Mouse (Mus musculus) telencephalon, adult 2 months (tissue): ENCODE results near the gene Gimap7.

Source experiments
- DNase-seq: peaks from one replicate; pipeline ENCODE4 v3.0.0-alpha.2; 2011; ENCODE audit warnings: low read depth, low spot score

Gimap7 gene

DNA sequence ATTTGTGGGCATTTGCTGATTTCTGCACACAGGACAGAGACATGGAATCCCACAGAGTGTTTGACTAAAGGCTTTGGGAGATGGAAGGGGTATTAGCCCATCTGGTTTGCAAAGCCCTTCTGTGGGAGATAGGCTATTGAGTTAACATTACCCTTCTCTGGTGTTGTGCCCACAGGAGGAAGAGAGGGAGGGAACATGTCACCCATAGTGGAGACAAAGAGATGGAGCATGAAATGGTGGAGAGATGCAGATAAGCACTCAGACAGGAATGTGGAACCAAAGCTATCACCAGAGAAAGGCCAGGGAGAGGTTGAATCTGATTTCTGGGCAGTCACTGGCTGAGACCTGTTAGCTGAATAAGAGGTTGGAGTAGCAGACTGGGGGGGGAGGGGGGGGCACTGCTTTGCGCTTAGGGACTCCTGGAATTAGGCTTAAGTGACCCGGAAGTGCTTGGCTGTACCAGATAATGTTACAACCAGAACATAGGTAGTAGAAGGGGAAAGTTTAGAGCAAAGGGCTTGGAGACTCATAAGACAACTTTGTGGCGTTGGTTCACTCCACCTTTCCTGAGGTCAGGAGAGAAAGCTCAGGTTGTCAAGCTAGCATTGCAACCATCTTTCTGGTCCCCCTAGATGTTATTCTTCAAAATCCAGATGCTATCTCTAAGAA, 22.2 kb downstream of the Gimap7 start:
- DNase-seq = no peak

DNA sequence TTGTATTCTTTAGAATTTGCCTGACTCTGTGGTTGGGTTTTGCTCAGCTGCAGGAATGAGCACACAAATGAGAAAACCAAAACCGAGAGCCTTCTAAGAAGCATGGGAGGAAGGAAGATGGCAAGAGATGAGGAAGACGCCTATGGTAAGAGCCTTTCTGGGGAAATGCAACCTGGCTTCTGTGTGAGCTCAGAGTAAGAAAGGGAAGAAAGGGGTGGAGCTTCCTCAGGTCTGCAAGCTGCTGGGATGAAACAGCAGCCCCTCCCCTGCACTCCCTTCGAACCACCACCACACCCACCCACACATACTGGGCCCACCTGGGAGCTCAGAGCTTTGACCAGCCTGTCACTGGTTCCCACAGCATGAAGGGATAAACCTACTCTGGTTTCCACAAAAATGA, 22.9 kb downstream of the Gimap7 start:
- no peak for DNase-seq

DNA sequence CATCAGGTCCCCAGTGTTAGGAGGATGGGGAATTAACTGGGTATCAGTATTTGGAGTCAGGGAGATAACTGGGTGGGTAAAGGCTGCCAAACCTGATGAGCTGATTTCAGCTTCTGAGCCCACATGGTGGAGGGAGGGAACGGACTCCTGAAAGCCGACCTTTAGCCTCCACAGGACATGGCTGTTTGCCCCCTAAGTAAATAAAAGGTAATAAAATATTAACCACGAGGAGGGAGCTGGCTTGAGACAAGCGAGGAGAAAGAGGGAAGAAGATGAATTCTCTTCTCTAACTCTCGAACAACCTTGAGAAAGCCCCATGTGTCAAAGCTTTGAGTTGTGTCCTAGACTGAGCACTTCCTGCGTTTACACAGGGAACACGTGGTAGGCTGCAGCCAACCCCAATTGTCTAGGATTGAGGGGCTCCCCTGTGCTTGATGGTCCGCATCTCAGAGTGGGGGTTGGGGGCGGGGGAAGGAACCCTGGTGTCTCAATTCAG, 23.3 kb downstream of the Gimap7 start:
- DNase-seq = no peak

DNA sequence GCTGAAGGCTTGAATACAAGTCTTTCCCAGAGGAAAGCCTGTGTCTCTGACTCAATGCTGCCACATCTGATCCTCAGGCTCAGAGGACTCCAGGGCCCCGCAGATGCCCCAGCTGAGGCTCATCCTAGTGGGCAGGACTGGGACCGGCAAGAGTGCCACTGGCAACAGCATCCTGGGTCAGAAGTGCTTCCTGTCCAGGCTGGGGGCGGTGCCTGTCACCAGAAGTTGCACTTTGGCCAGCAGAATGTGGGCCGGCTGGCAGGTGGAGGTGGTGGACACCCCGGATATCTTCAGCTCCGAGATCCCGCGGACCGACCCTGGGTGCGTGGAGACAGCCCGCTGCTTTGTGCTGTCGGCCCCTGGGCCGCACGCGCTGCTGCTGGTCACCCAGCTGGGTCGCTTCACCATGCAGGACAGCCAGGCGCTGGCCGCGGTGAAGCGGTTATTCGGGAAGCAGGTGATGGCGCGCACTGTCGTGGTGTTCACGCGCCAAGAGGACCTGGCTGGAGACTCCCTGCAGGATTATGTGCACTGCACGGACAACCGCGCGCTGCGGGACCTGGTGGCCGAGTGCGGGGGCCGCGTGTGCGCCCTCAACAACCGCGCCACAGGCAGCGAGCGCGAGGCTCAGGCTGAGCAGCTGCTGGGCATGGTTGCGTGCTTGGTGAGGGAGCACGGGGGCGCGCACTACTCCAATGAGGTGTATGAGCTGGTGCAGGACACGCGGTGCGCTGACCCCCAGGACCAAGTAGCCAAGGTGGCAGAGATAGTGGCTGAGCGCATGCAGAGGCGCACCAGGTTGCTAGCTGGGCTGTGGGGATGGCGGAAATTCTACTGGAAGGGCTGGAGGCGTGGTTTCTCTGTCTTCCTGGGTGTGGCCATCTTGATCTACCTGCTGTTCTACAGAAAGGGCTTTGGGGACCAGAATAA, 24.3 kb downstream of the Gimap7 start:
- no peak for DNase-seq

DNA sequence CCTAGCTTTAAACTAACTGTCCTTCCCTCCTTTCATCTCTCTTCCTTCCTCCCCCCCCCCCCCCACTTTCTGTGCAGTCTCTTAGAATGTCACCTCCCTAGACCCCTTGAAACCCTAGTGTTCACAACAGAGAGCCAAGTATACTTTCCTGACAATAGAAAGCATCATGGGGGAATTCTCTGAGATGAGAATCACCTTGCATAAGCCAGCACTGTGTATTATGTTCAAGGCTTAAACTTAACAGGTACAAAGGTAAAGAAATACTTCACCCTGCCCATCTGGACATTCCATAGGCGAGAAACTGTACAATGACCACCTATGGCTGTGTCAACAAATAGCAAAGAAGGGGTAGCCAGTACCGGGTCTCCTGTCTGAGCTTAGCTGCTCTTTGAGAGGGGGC, 27.1 kb downstream of the Gimap7 start:
- no peak for DNase-seq

DNA sequence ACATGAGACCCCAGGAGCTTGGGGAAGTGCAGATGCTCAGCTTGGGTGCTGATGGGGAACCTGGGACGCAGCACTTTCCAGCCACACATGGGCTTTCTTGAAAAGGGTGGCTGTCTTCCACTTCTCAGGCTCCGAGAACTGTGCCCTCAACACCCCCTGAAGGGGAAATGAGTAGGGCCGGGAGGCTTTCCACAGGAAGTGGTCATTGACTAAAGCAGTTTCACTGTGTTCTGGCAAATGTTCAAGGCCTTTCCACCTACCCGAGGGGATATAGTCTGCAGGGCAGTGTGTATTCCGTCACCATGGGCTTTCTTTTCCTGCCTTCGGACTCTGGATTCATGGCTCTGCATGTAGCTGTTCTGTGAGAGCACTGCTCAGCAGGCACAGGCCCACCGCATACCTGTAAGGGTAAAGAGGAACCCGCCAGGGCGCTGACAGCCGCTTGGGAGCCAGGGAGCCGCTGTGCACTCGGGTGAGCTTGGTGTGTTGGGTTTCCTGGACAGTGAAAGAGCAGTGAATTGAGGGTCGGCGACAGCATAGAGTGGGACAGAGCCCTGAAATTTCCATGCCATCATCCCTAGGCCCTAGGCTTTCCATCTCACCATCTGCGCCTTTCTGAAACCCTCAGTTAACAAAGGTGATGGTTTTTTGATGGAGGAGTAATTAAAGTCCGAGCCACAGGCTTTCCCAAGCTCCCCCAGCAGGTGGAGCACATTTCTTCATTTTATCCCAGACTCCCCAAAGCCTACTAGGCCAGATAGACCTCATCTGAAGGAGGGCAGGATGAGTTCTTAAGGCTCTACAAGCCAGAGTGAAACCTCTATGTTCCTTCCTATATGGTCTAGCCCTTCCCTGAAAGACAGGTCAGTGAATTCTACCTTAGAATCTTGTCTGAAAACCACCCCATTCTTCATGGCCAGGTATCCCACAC, 27.8 kb downstream of the Gimap7 start, which contains the start of gene Gimap5:
Gimap5 (plus strand) TSS at position 239 of the 931 bp plus-strand sequence.
- DNase-seq = no peak

DNA sequence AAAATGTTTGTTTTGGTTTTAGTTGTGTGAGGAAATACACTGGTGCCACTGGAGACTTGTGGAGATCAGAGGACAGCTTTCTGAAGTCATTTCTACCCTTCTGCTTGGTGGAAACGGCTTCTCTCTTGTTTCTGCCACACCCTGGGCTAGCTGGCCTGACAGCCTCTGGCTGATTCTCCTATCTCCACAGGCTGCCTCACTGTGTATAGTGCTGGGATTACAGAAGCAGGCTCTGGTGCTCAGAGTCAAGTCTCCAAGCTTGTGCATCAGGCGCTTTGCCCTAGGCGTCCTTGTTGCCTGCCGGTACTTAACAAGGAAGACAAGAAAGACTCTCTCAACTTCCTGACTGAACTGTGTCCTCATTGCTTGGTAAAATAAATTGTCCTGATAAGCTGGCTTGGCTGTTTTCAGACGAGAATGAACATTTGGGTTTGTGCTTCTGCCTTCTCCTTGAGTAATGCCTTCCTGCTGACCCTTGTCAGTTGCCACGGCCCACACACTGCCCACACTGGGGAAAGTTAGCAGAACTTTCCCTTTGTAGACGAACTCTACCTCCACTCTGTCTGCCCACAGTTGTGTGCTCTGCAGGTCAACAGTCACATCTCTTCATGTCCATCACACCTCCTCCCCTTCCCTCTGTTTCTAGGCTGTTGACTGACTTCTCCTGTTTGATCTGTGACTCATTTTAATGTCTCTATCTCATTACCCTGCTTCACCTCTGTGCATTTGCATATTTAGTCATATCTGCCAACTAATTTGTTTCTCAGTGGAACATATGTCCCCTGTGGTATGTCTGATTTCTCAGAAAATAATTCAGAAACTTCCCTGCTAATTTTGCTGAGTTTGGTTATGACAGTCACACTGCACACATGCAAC, 28.9 kb downstream of the Gimap7 start:
- DNase-seq = no peak

DNA sequence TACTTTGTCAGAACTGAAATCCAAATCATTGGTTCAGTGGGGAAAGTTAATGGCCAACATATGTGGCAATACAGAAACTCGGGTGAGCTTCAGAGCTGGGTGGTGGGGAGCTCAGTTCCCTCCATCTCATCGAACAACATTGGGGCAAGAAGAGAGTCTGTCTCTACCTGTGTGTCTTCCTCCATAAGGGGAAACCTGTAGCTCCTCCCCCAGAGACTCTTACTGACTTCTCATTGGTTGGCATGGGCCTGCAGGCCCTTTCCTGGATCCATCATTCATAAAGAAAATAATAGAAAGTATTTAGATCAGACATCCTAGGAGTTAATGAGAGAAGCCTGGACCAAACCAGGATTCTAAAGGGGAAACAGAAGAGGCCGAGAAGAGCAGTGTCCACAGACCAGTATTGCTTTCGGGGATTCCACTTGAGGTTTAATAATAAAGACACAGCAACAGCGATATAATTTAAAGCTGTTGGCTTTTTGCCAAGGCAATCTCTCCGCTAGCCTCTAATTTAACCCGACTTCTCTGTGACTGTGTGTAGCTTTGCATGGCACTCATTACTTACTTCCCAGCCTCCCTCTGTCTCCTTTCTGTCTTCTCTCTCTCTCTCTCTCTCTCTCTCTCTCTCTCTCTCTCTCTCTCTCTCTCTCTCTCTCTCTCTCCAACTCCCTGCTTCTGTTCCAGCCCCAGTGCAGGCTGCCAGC, 45.3 kb downstream of the Gimap7 start:
- DNase-seq = no peak

DNA sequence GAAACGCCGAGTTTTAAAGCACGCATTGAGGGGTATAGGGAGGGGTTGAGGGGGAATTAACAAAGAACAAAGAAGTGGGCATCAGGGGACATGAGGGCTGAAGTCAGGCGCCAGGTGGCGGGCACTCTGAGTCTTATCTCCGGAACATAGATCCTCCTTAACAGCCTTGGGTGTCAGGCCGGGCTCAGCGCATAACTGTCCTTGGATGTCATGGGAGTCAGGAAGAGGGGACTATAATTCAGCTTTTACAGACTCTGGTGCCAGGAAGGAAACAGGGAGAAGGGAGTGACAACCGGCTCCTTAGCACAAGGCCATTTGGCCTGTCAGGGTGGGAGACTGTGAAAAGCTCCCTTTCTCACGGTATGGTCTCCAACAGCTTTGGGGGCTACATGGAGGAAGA, 46.1 kb downstream of the Gimap7 start:
- DNase-seq = no peak

DNA sequence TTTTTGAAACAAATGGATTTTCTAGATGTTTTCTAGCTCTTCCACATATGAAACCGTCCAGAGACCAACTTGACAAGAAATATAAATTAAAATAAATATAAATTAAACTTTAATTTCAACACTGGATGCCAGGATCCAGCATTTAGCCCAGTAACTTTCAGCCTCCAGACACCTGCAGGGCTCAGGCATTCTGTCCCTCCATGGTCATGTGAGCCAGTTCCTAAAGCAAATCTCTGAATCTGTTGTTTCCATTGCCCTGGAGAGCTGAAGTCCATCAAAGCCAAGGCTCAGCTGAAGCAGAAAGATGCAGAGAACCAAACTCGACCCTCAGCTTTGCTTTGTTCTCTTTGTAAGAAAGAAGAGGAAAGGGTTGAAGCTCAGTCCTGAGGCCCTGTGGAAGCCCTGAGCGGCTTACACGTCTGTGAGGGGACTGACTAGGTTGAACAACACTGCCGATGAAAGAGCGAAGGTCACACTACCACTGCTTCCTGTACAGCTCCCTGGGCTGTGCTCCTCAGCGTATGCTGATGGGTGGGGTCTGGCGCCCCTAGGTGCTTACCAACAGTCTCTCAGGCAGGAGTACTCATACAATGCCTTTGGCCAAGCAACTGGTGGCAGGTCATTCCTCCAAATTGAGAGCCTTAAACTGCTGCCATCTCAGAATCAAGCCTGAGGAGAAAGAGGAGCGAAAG, 49.9 kb downstream of the Gimap7 start:
- DNase-seq = no peak

DNA sequence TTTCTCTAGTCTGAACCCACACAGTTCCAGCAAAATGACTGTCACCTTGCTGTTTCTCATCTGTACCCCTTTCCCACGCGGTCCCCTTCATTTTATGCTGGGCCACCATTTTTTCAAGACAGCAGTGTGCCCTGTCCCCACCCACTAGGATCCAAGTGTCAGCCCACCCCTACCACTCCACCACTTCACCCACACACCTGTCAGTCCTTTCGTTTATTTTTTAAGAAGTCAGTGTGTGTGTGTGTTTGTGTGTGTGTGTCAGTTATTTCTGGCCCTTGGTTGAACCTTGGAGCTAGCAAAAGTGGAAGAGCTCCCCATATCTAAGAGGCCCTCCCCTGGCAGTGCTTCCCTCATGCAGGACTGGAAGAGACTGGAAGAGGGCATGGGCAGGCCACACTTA, 50.5 kb downstream of the Gimap7 start:
- DNase-seq = no peak

DNA sequence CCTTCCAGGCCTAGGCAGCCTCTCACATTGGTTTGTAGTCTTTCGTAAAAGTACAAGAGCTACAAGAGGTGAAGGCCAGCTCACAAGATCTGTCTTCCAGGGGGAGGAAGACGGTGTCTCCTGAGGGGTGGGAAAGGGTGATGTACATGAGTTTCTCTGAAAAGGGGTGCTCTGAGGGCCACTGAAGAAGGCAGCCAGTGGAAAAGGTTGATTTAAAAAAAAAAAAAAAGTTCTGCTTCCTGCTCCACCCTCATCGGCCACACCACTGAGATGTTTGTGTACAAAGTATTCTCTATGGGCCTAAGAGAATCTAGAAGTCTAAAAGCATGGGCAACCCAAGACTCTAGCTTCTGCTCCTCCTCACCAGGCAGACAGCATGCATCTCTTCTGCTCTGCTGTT, 52.3 kb downstream of the Gimap7 start, which contains the start of gene Gimap3:
Gimap3 (minus strand) TSS at position 156 of the 400 bp plus-strand sequence.
- no peak for DNase-seq

DNA sequence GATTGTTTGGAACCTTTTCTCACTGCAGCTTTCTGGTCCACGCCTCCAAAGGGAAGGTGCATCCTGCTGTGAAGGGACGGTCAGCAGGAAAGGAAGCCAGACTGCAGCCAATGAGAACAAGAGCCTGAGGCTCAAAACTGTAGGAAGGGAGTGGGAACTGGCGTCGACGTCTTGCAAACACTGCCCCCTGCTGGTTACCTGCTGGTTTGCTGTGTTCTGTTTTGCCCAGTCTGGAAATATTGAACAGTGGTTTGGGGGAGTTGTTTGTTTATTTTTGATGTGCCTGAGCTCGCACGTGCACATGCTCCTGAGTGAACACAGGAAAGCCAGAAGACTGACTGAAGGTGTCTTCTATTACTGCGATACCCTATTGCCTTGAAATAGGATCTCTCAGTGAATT, 53.6 kb downstream of the Gimap7 start:
- DNase-seq = peak; percentile 33
